Mouse (Mus musculus): ENCODE measurements at regions not wholly inside any gene's neighbourhood (a gene's known extent, or its start where the extent isn't known, plus 50 kb on each side); places are given as distances from the start of the nearest gene placed in this dataset.

- no peak for DNase-seq
These were observed 199.7 kb upstream of the Gm9008 start for GRCm38 (mm10) chr6:76697146-76697891.

DNA sequence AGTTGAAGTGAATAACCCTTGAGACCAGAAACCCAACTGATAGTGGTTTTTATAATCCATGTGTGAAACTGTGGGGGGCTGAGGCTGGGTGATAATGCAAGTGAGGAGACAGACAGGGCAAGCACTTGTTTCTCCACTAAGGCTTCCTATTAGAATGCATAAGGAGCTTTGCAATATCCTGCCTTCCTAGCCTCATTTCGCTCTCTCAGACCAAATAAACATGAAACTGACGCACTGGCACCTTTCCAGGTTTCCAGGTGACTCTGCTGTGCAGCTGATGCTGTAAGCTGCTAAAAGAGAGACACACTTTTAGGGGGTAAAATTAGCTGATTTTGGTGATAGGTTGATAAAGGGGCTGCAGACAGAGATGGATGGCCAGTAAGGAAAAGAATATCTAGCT lies 191.2 kb upstream of the Gm9008 start:
- no peak for DNase-seq

GRCm38 (mm10) chr6:76639583-76639982 lies 142.0 kb upstream of the Gm9008 start:
- DNase-seq = no peak

DNA sequence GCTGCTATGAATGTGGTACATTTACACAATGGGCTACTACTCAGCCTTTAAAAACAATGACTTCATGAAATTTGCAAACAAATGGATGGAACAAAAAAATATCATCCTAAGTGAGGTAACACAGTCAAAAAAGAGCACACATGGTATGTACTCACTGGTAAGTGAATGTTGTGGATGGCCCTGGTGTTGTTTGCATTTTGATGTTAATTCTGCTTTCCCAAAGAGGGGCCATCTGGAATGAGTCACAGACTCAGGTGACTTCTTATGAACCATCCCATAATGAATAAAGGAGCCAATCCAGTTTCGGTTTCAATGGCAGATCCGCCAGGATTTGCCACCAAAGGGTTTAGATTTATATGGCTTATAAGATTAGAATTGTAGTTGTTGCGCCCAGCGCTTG lies 130.8 kb upstream of the Gm9008 start:
- DNase-seq = no peak

- DNase-seq = no peak
These were observed 123.9 kb upstream of the Gm9008 start for GRCm38 (mm10) chr6:76621499-76621898.

GRCm38 (mm10) chr6:76620754-76621204 lies 123.2 kb upstream of the Gm9008 start:
- peak; percentile 1 for DNase-seq
